Mouse (Mus musculus): Measurements from ENCODE around the gene Mgat5. TPM values are rescaled to one million over a fixed set of nuclear protein-coding genes. Genes with fewer than 3 reads are reported as not detected.
A peak's percentile ranks its signal among the peaks of the same experiment; 100 is the strongest.

Gene Mgat5
- polyA plus RNA-seq, 1 experiment from 2014 or later = 4.6 TPM

- TF ChIP-seq CTCF (IDR thresholded peaks at IDR 0.05; ENCODE audit: low read depth) = no peak
- ATAC-seq (replicated peaks; ENCODE audit: low FRiP score, low read depth) = no peak
- 63% methylated on average over 3 of the region's 3 CpGs for WGBS
These were observed 141.9 kb downstream of the Mgat5 start for GRCm38 (mm10) chr1:127346596-127347139.

GRCm38 (mm10) chr1:127347878-127348620 is 143.2 kb downstream of the Mgat5 start:
- Histone ChIP-seq H3K9ac (ENCODE audit: low read depth, low read length) (no peak overlapping the region), H3K4me1 (replicated peaks; ENCODE audit: insufficient read depth, low read length) (0 out of 2 replicates have a peak, but pooled peaks cover 7% of the 10 kb centered on the region), H3K9me3 (replicated peaks; ENCODE audit: low read length) (no peaks in the 10 kb centered on the region), H3K27ac (no peak overlapping the region), H3K27me3 (ENCODE audit: insufficient read depth, low read length) (no peaks in the 10 kb centered on the region), H3K36me3 (ENCODE audit: insufficient read depth, low read length) (no peaks in the 10 kb centered on the region), H3K4me3 (replicated peaks; ENCODE audit: low read depth, low read length) (no peak overlapping the region), H3K4me2 (ENCODE audit: low read length) (no peak overlapping the region)
- 72% methylated on average over 3 of the region's 3 CpGs for WGBS
- ATAC-seq (replicated peaks; ENCODE audit: low FRiP score, low read depth) (no peak), DNase-seq (ENCODE audit: low spot score) (no peak)
- TF ChIP-seq CTCF (IDR thresholded peaks at IDR 0.05; ENCODE audit: low read depth) = no peak

More at GRCm38 (mm10) chr1:127346596-127347139, 141.9 kb downstream of the Mgat5 start:
- DNase-seq (ENCODE audit: low spot score) = no peak
- Histone ChIP-seq H3K4me2 (ENCODE audit: low read length) (no peak overlapping the region), H3K27me3 (ENCODE audit: insufficient read depth, low read length) (no peaks in the 10 kb centered on the region), H3K4me1 (replicated peaks; ENCODE audit: insufficient read depth, low read length) (0 out of 2 replicates have a peak, but pooled peaks cover 7% of the 10 kb centered on the region), H3K9ac (ENCODE audit: low read depth, low read length) (no peak overlapping the region), H3K36me3 (ENCODE audit: insufficient read depth, low read length) (no peaks in the 10 kb centered on the region), H3K27ac (no peak overlapping the region), H3K4me3 (replicated peaks; ENCODE audit: low read depth, low read length) (no peak overlapping the region), H3K9me3 (replicated peaks; ENCODE audit: low read length) (no peaks in the 10 kb centered on the region)

- WGBS = 31% methylated on average over 9 of the region's 9 CpGs
- Histone ChIP-seq H3K4me2 (ENCODE audit: low read length) (no peak overlapping the region), H3K9ac (ENCODE audit: low read depth, low read length) (no peak overlapping the region), H3K36me3 (ENCODE audit: insufficient read depth, low read length) (no peaks in the 10 kb centered on the region), H3K9me3 (replicated peaks; ENCODE audit: low read length) (no peaks in the 10 kb centered on the region), H3K4me1 (replicated peaks; ENCODE audit: insufficient read depth, low read length) (0 out of 2 replicates have a peak, but pooled peaks cover 7% of the 10 kb centered on the region), H3K27ac (no peak overlapping the region), H3K4me3 (replicated peaks; ENCODE audit: low read depth, low read length) (no peak overlapping the region), H3K27me3 (ENCODE audit: insufficient read depth, low read length) (no peaks in the 10 kb centered on the region)
- DNase-seq (ENCODE audit: low spot score) = peak; percentile 58
- ATAC-seq (replicated peaks; ENCODE audit: low FRiP score, low read depth) = no peak
- no peak for TF ChIP-seq CTCF (IDR thresholded peaks at IDR 0.05; ENCODE audit: low read depth)
These were observed 144.0 kb downstream of the Mgat5 start for GRCm38 (mm10) chr1:127348642-127349341.

GRCm38 (mm10) chr1:127351380-127352057 is 146.7 kb downstream of the Mgat5 start:
- Histone ChIP-seq H3K9me3 (replicated peaks; ENCODE audit: low read length) (no peaks in the 10 kb centered on the region), H3K4me2 (ENCODE audit: low read length) (no peak overlapping the region), H3K27me3 (ENCODE audit: insufficient read depth, low read length) (no peaks in the 10 kb centered on the region), H3K4me1 (replicated peaks; ENCODE audit: insufficient read depth, low read length) (0 out of 2 replicates have a peak, but pooled peaks cover 7% of the 10 kb centered on the region), H3K4me3 (replicated peaks; ENCODE audit: low read depth, low read length) (no peak overlapping the region), H3K36me3 (ENCODE audit: insufficient read depth, low read length) (no peaks in the 10 kb centered on the region), H3K27ac (no peak overlapping the region), H3K9ac (ENCODE audit: low read depth, low read length) (no peak overlapping the region)
- no peak for ATAC-seq (replicated peaks; ENCODE audit: low FRiP score, low read depth)
- WGBS = 94% methylated on average over 12 of the region's 12 CpGs
- no peak for TF ChIP-seq CTCF (IDR thresholded peaks at IDR 0.05; ENCODE audit: low read depth)
- DNase-seq (ENCODE audit: low spot score) = no peak

- Histone ChIP-seq H3K27ac (no peak overlapping the region), H3K36me3 (ENCODE audit: insufficient read depth, low read length) (no peaks in the 10 kb centered on the region), H3K9ac (ENCODE audit: low read depth, low read length) (no peak overlapping the region), H3K4me3 (replicated peaks; ENCODE audit: low read depth, low read length) (no peak overlapping the region), H3K9me3 (replicated peaks; ENCODE audit: low read length) (no peaks in the 10 kb centered on the region), H3K27me3 (ENCODE audit: insufficient read depth, low read length) (no peaks in the 10 kb centered on the region), H3K4me2 (ENCODE audit: low read length) (no peak overlapping the region), H3K4me1 (replicated peaks; ENCODE audit: insufficient read depth, low read length) (0 out of 2 replicates have a peak, but pooled peaks cover 7% of the 10 kb centered on the region)
- DNase-seq (ENCODE audit: low spot score) = no peak
- no peak for ATAC-seq (replicated peaks; ENCODE audit: low FRiP score, low read depth)
- no peak for TF ChIP-seq CTCF (IDR thresholded peaks at IDR 0.05; ENCODE audit: low read depth)
- 64% methylated on average over 4 of the region's 4 CpGs for WGBS
These were observed 147.4 kb downstream of the Mgat5 start for GRCm38 (mm10) chr1:127352131-127352793.
